In the genomic region with DNA sequence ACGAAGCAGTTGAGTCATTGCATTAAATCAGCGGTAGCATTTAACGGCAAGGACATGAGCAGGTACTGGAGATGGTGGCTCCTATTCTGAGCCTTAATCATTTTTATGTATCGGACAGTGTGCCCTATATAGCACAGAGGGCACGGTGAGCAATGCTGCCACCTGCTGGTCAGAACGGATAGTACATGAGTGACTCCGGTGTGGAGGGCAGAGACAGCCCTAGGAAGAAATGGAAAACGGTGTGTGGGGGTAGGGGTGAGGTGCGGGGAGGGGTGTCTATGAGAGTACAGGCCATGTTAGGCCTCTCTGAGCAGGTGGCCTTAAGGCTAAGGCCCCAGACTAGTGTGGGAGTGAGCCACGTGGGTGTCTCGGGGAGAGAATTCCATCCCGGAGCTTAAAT, we compare ENCODE assay signal across 8 mouse cellular contexts. TPM values are rescaled to one million over a fixed set of nuclear protein-coding genes. Genes with fewer than 3 reads are reported as not detected.
DNase-seq lines count a peak whose midpoint lies in the region; ATAC-seq and TF ChIP-seq lines count a peak whose summit lies in the region.

No protein-coding gene starts in this region.

- H3K4me2 ChIP-seq in CH12.LX (ENCODE audit: insufficient read depth, low read depth, poor library complexity, severe bottlenecking) = no peak overlapping the region
- H3K4me2 ChIP-seq in heart, embryonic 11.5 days = no peak overlapping the region
- no peak overlapping the region for H3K4me2 ChIP-seq in kidney, embryonic 16.5 days (replicated peaks; ENCODE audit: low read depth, low read length)
- H3K4me2 ChIP-seq in lung, embryonic 15.5 days = no peak overlapping the region

- DNase-seq in CH12.LX (ENCODE audit: extremely low read depth) = peak; percentile 21
- peak; percentile 66 for DNase-seq in adrenal gland, adult 2 months
- DNase-seq in embryo, embryonic 11.5 days (ENCODE audit: low read depth, low spot score) = peak; percentile 50
- peak; percentile 50 for DNase-seq in retina, adult 2 months (ENCODE audit: low read depth, low spot score)
- DNase-seq in urinary bladder, adult 2 months (ENCODE audit: low spot score) = peak; percentile 46

- dilution Hi-C loops in CH12.LX (cut with MboI; ENCODE audit: extremely low pct_ligation_motif_present, extremely low pct_unique_long_range_greater_than_20kb, low sequenced_read_pairs) = no loop called here

- H3K9ac ChIP-seq in CH12.LX (ENCODE audit: insufficient read depth, low read depth) = no peak overlapping the region
- H3K9ac ChIP-seq in heart, embryonic 11.5 days (ENCODE audit: low read depth, low read length) = no peak overlapping the region
- no peak overlapping the region for H3K9ac ChIP-seq in kidney, embryonic 16.5 days (replicated peaks; ENCODE audit: low read length)
- no peak overlapping the region for H3K9ac ChIP-seq in lung, embryonic 15.5 days

- no peak overlapping the region for H3K27ac ChIP-seq in CH12.LX (ENCODE audit: insufficient read depth, low read depth)
- H3K27ac ChIP-seq in heart, embryonic 11.5 days (ENCODE audit: low read depth, low read length) = no peak overlapping the region
- H3K27ac ChIP-seq in kidney, embryonic 16.5 days (ENCODE audit: low read length) = no peak overlapping the region
- no peak overlapping the region for H3K27ac ChIP-seq in lung, embryonic 15.5 days

- H3K27me3 ChIP-seq in CH12.LX (replicated peaks) = no peaks in the 10 kb centered on the region
- H3K27me3 ChIP-seq in heart, embryonic 11.5 days (ENCODE audit: control insufficient read depth, insufficient read depth, low read length) = no peaks in the 10 kb centered on the region
- no peaks in the 10 kb centered on the region for H3K27me3 ChIP-seq in kidney, embryonic 16.5 days (ENCODE audit: insufficient read depth, low read length)
- no peaks in the 10 kb centered on the region for H3K27me3 ChIP-seq in lung, embryonic 15.5 days

- TF ChIP-seq CTCF in CH12.LX (conservative IDR thresholded peaks at IDR 0.05 in 1 of 2, IDR thresholded peaks at IDR 0.05 in 1 of 2; ENCODE audit: low read depth in 2 of 2, low read length in 2 of 2) = peak; percentile 39 to 58; a peak in 3 of 4 replicates

- peak; percentile 60; the same call in 1 of the 2 replicates for ATAC-seq in heart, embryonic 11.5 days (replicated peaks; ENCODE audit: insufficient number of reproducible peaks, low FRiP score, low TSS enrichment)
- peak; percentile 76 for ATAC-seq in kidney, embryonic 16.5 days (ENCODE audit: low FRiP score, low TSS enrichment)
- ATAC-seq in lung, embryonic 15.5 days (ENCODE audit: borderline replicate concordance, extremely low read depth, low FRiP score, low TSS enrichment) = peak; percentile 71

- 25% methylated on average over 12 of the region's 12 CpGs for WGBS in heart, embryonic 11.5 days (ENCODE audit: insufficient replicate concordance)
- 23% methylated on average over 12 of the region's 12 CpGs for WGBS in kidney, embryonic 16.5 days
- WGBS in lung, embryonic 15.5 days = 22% methylated on average over 12 of the region's 12 CpGs

- H3K4me1 ChIP-seq in CH12.LX (ENCODE audit: control insufficient read depth in 1 of 2, insufficient read depth in 2 of 2) = no peaks in the 10 kb centered on the region
- no peaks in the 10 kb centered on the region for H3K4me1 ChIP-seq in heart, embryonic 11.5 days (ENCODE audit: control insufficient read depth, insufficient read depth, low read length)
- no peaks in the 10 kb centered on the region for H3K4me1 ChIP-seq in kidney, embryonic 16.5 days (ENCODE audit: insufficient read depth, low read length)
- no peaks in the 10 kb centered on the region for H3K4me1 ChIP-seq in lung, embryonic 15.5 days

- no peaks in the 10 kb centered on the region for H3K79me2 ChIP-seq in CH12.LX (replicated peaks; ENCODE audit: control insufficient read depth, extremely low read depth, insufficient read depth, poor library complexity, severe bottlenecking)

- no peak overlapping the region for H3K4me3 ChIP-seq in CH12.LX (replicated peaks in 1 of 3; ENCODE audit: low read depth in 2 of 3, low read length in 2 of 3, poor library complexity in 1 of 3)
- H3K4me3 ChIP-seq in heart, embryonic 11.5 days (ENCODE audit: low read depth, low read length) = no peak overlapping the region
- no peak overlapping the region for H3K4me3 ChIP-seq in kidney, embryonic 16.5 days (ENCODE audit: low read length)
- H3K4me3 ChIP-seq in lung, embryonic 15.5 days = no peak overlapping the region

- TF ChIP-seq RAD21 in CH12.LX (IDR thresholded peaks at IDR 0.05; ENCODE audit: low read depth, low read length) = peak; percentile 35

- H3K9me3 ChIP-seq in CH12.LX (replicated peaks; ENCODE audit: low read length) = peaks cover 69% of the 10 kb centered on the region
- H3K9me3 ChIP-seq in heart, embryonic 11.5 days (replicated peaks; ENCODE audit: control insufficient read depth, low read length) = no peaks in the 10 kb centered on the region
- peaks cover 5% of the 10 kb centered on the region; the same call in 1 of the 2 replicates for H3K9me3 ChIP-seq in kidney, embryonic 16.5 days (ENCODE audit: low read length)
- no peaks in the 10 kb centered on the region for H3K9me3 ChIP-seq in lung, embryonic 15.5 days

- no peaks in the 10 kb centered on the region for H3K36me3 ChIP-seq in CH12.LX (replicated peaks in 1 of 2; ENCODE audit: control insufficient read depth in 1 of 2, insufficient read depth in 1 of 2, low read length in 1 of 2)
- H3K36me3 ChIP-seq in heart, embryonic 11.5 days (ENCODE audit: control insufficient read depth, insufficient read depth, low read length) = peaks cover 6% of the 10 kb centered on the region
- peaks cover 16% of the 10 kb centered on the region for H3K36me3 ChIP-seq in kidney, embryonic 16.5 days (ENCODE audit: insufficient read depth, low read length)
- H3K36me3 ChIP-seq in lung, embryonic 15.5 days = peaks cover 12% of the 10 kb centered on the region; the same call in 1 of the 2 replicates

- in situ Hi-C loops in CH12.LX (cut with MboI; ENCODE audit: low pct_ligation_motif_present, low pct_unique_long_range_greater_than_20kb, low sequenced_read_pairs) = no loop called here

- TF ChIP-seq EP300 in CH12.LX (IDR thresholded peaks at IDR 0.05; ENCODE audit: low read length) = no peak

- no peak for TF ChIP-seq POLR2A in CH12.LX (IDR thresholded peaks at IDR 0.05; ENCODE audit: low read depth, low read length)

TF ChIP-seq in CH12.LX, 34 proteins besides CTCF, POLR2A, EP300 and RAD21:
- no peak for TF ChIP-seq TBP (conservative IDR thresholded peaks at IDR 0.05; ENCODE audit: low read depth, low read length)
- TF ChIP-seq SMC3 (IDR thresholded peaks at IDR 0.05; ENCODE audit: low read depth, low read length) = peak; percentile 14

RNA-seq across cellular contexts. Expression of a gene that starts 26.8 kb away (rescaled TPM):
- total RNA-seq in CH12.LX (2012; rRNA removed) (3.4 and 5.2 TPM in 2 replicates), CH12.LX (2014; rRNA removed) (0.74 and 1.2 TPM in 2 replicates)
- 1.9 and 2.5 TPM in 2 replicates for polyA plus RNA-seq in CH12.LX (2012; ENCODE audit: insufficient read length, low read depth)
- total RNA-seq in adrenal gland, adult 2 months (2021) = 10 to 100 TPM; 25.4 to 25.9 TPM
- polyA plus RNA-seq in adrenal gland, adult 2 months (2012; rRNA removed) = 21.5 and 22.1 TPM in 2 replicates
- 23.1 and 24.2 TPM in 2 replicates for polyA plus RNA-seq in heart, embryonic 11.5 days (2014; fragmentation: Nextera tagmentation; extraction: Ambion mirVana)
- 36.7 and 43.6 TPM in 2 replicates for polyA plus RNA-seq in kidney, embryonic 16.5 days (2015; fragmentation: Nextera tagmentation; extraction: Ambion mirVana)
- 24.9 and 28.3 TPM in 2 replicates for polyA plus RNA-seq in lung, embryonic 15.5 days (2015; fragmentation: Nextera tagmentation; extraction: Ambion mirVana)
- 45.6 and 49.8 TPM in 2 replicates for polyA plus RNA-seq in urinary bladder, adult 2 months (2012; rRNA removed)

RNA-seq across cellular contexts. Expression of a gene that starts 28.3 kb away (rescaled TPM):
- total RNA-seq in CH12.LX (2012; rRNA removed) (not detected in 2 replicates), CH12.LX (2014; rRNA removed) (not detected in 2 replicates)
- polyA plus RNA-seq in CH12.LX (2012; ENCODE audit: insufficient read length, low read depth) = not detected in 2 replicates
- 1 to 10 TPM; 3.8 to 7.9 TPM for total RNA-seq in adrenal gland, adult 2 months (2021)
- 2.0 and 3.6 TPM in 2 replicates for polyA plus RNA-seq in adrenal gland, adult 2 months (2012; rRNA removed)
- 0.03 and 0.39 TPM in 2 replicates for polyA plus RNA-seq in heart, embryonic 11.5 days (2014; fragmentation: Nextera tagmentation; extraction: Ambion mirVana)
- polyA plus RNA-seq in kidney, embryonic 16.5 days (2015; fragmentation: Nextera tagmentation; extraction: Ambion mirVana) = 0.04 and 0.53 TPM in 2 replicates
- 0.03 and 0.26 TPM in 2 replicates for polyA plus RNA-seq in lung, embryonic 15.5 days (2015; fragmentation: Nextera tagmentation; extraction: Ambion mirVana)
- polyA plus RNA-seq in urinary bladder, adult 2 months (2012; rRNA removed) = 0.04 and 0.12 TPM in 2 replicates

RNA-seq across cellular contexts. Expression of a gene that starts 38.3 kb away (rescaled TPM):
- total RNA-seq in CH12.LX (2012; rRNA removed) (847 and 977 TPM in 2 replicates), CH12.LX (2014; rRNA removed) (1,083 and 1,183 TPM in 2 replicates)
- polyA plus RNA-seq in CH12.LX (2012; ENCODE audit: insufficient read length, low read depth) = 1,512 and 1,664 TPM in 2 replicates
- total RNA-seq in adrenal gland, adult 2 months (2021) = 100 to 1,000 TPM; 191 to 217 TPM
- polyA plus RNA-seq in adrenal gland, adult 2 months (2012; rRNA removed) = 53.7 and 71.2 TPM in 2 replicates
- polyA plus RNA-seq in heart, embryonic 11.5 days (2014; fragmentation: Nextera tagmentation; extraction: Ambion mirVana) = 499 and 500 TPM in 2 replicates
- 613 and 614 TPM in 2 replicates for polyA plus RNA-seq in kidney, embryonic 16.5 days (2015; fragmentation: Nextera tagmentation; extraction: Ambion mirVana)
- polyA plus RNA-seq in lung, embryonic 15.5 days (2015; fragmentation: Nextera tagmentation; extraction: Ambion mirVana) = 634 and 683 TPM in 2 replicates
- polyA plus RNA-seq in urinary bladder, adult 2 months (2012; rRNA removed) = 85.8 and 88.0 TPM in 2 replicates
